In the genomic region with DNA sequence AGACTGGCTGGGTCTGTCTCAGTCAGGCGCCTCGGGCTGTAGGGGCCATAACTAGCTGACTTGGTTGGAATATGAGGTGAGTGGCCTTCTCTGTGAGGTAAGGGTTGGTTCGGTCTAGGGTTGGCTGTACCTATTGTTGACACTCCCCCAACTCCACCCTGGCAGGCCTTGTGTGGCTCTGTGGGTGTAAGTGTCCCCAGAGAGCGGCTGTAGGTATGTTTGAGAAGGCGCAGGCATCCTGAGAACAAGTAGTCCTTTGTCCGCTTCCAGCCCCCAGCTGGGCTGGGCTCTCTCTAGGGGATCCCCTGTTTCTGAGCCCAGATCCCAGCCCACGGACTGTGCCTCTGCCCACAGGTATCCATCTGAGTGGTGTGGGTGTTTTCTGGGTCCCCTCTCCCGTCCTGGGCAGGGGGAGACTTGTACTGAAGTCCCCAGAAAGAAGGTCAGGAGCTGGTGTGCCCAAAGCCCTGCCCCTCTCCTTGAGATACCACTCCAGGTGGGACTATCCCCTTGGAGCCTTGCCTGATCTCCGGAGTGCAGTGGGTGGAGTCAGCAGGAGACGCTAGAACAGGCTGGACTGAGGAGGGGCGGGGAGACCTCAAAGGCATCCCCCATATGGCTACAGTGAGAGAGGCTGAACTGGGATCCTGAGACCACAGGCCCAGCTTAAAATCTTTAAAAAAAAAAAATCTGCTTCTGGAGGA, we compare ENCODE assay signal across 9 mouse cellular contexts. TPM values are rescaled to one million over a fixed set of nuclear protein-coding genes. Genes with fewer than 3 reads are reported as not detected.
DNase-seq lines count a peak whose midpoint lies in the region; ATAC-seq and TF ChIP-seq lines count a peak whose summit lies in the region.
"Had no signal": no experiment of that assay in that cellular context is flagged by ENCODE, and none has a peak within 500 bp of the region (broad histone marks: within the 10 kb centered on the region; RNA-seq: fewer than 3 reads in every experiment).

No protein-coding gene starts in this region.

- TF ChIP-seq POLR2A in limb, embryonic 14.5 days (IDR thresholded peaks at IDR 0.05; ENCODE audit: borderline replicate concordance, extremely low read depth, insufficient read depth, insufficient read length), result no peak

- peak overlapping the region; percentile 95 for H3K27ac ChIP-seq in kidney, embryonic 15.5 days
- peak overlapping the region; percentile 92 for H3K27ac ChIP-seq in embryonic facial prominence, embryonic 15.5 days (replicated peaks)
- peak overlapping the region; percentile 50 for H3K27ac ChIP-seq in limb, embryonic 14.5 days (replicated peaks; ENCODE audit: low read depth, low read length)
- peak overlapping the region; percentile 23; the same call in 1 of the 2 replicates for H3K27ac ChIP-seq in neural tube, embryonic 14.5 days (ENCODE audit: low read depth, low read length)
- no peak overlapping the region for H3K27ac ChIP-seq in liver, embryonic 12.5 days

- H3K9me3 ChIP-seq in kidney, embryonic 15.5 days (replicated peaks), result no peaks in the 10 kb centered on the region
- H3K9me3 ChIP-seq in embryonic facial prominence, embryonic 15.5 days (replicated peaks), result no peaks in the 10 kb centered on the region
- H3K9me3 ChIP-seq in limb, embryonic 14.5 days (ENCODE audit: control insufficient read depth, low read length), result no peaks in the 10 kb centered on the region
- H3K9me3 ChIP-seq in neural tube, embryonic 14.5 days (ENCODE audit: control insufficient read depth, low read length), result no peaks in the 10 kb centered on the region
- no peaks in the 10 kb centered on the region for H3K9me3 ChIP-seq in liver, embryonic 12.5 days (replicated peaks)

- 0 out of 2 replicates have a peak overlapping the region, but pooled peaks have one; percentile 9 for H3K4me2 ChIP-seq in kidney, embryonic 15.5 days
- no peak overlapping the region for H3K4me2 ChIP-seq in embryonic facial prominence, embryonic 15.5 days (replicated peaks)
- 0 out of 2 replicates have a peak overlapping the region, but pooled peaks have one; percentile 15 for H3K4me2 ChIP-seq in limb, embryonic 14.5 days (replicated peaks; ENCODE audit: low read depth, low read length, severe bottlenecking)
- H3K4me2 ChIP-seq in neural tube, embryonic 14.5 days (ENCODE audit: low read depth, low read length), result no peak overlapping the region
- no peak overlapping the region for H3K4me2 ChIP-seq in liver, embryonic 12.5 days

- WGBS in kidney, embryonic 15.5 days, result 39% methylated on average over 11 of the region's 11 CpGs
- WGBS in embryonic facial prominence, embryonic 15.5 days, result 36% methylated on average over 11 of the region's 11 CpGs
- 38% methylated on average over 11 of the region's 11 CpGs for WGBS in limb, embryonic 14.5 days
- 43% methylated on average over 11 of the region's 11 CpGs for WGBS in neural tube, embryonic 14.5 days
- WGBS in liver, embryonic 12.5 days (ENCODE audit: insufficient replicate concordance), result 53% methylated on average over 11 of the region's 11 CpGs

- ATAC-seq in kidney, embryonic 15.5 days (replicated peaks; ENCODE audit: low FRiP score), result no peak
- no peak for ATAC-seq in embryonic facial prominence, embryonic 15.5 days (ENCODE audit: insufficient number of reproducible peaks, low FRiP score, low TSS enrichment, low read depth)
- ATAC-seq in limb, embryonic 14.5 days (ENCODE audit: low FRiP score, low read depth), result no peak
- no peak for ATAC-seq in neural tube, embryonic 14.5 days (ENCODE audit: low read depth)
- ATAC-seq in liver, embryonic 12.5 days, result no peak
- ATAC-seq: Patski had no signal

- peaks cover 100% of the 10 kb centered on the region for H3K4me1 ChIP-seq in kidney, embryonic 15.5 days
- peaks cover 100% of the 10 kb centered on the region for H3K4me1 ChIP-seq in embryonic facial prominence, embryonic 15.5 days
- H3K4me1 ChIP-seq in limb, embryonic 14.5 days (ENCODE audit: control insufficient read depth, insufficient read depth, low read length), result peaks cover 99% of the 10 kb centered on the region
- peaks cover 91% of the 10 kb centered on the region for H3K4me1 ChIP-seq in neural tube, embryonic 14.5 days (ENCODE audit: control insufficient read depth, insufficient read depth, low read length)
- H3K4me1 ChIP-seq in liver, embryonic 12.5 days, result peaks cover 93% of the 10 kb centered on the region

- H3K27me3 ChIP-seq in kidney, embryonic 15.5 days, result no peaks in the 10 kb centered on the region
- H3K27me3 ChIP-seq in embryonic facial prominence, embryonic 15.5 days, result no peaks in the 10 kb centered on the region
- H3K27me3 ChIP-seq in limb, embryonic 14.5 days (ENCODE audit: control insufficient read depth, insufficient read depth, low read length), result no peaks in the 10 kb centered on the region
- no peaks in the 10 kb centered on the region for H3K27me3 ChIP-seq in neural tube, embryonic 14.5 days (ENCODE audit: control insufficient read depth, insufficient read depth, low read length)
- peaks cover 30% of the 10 kb centered on the region for H3K27me3 ChIP-seq in liver, embryonic 12.5 days (replicated peaks)
- H3K27me3 ChIP-seq: Patski had no signal

- peak overlapping the region; percentile 31; the same call in 1 of the 2 replicates for H3K9ac ChIP-seq in kidney, embryonic 15.5 days
- no peak overlapping the region for H3K9ac ChIP-seq in embryonic facial prominence, embryonic 15.5 days
- H3K9ac ChIP-seq in limb, embryonic 14.5 days (ENCODE audit: low read depth, low read length, severe bottlenecking), result no peak overlapping the region; the same call in 1 of the 2 replicates
- H3K9ac ChIP-seq in neural tube, embryonic 14.5 days (replicated peaks; ENCODE audit: low read depth, low read length), result no peak overlapping the region
- H3K9ac ChIP-seq in liver, embryonic 12.5 days, result no peak overlapping the region

- no peak overlapping the region for H3K4me3 ChIP-seq in kidney, embryonic 15.5 days (replicated peaks)
- H3K4me3 ChIP-seq in embryonic facial prominence, embryonic 15.5 days (replicated peaks), result no peak overlapping the region
- no peak overlapping the region for H3K4me3 ChIP-seq in limb, embryonic 14.5 days (replicated peaks; ENCODE audit: low read length)
- no peak overlapping the region for H3K4me3 ChIP-seq in neural tube, embryonic 14.5 days (ENCODE audit: low read depth, low read length)
- no peak overlapping the region for H3K4me3 ChIP-seq in liver, embryonic 12.5 days

- H3K36me3 ChIP-seq in kidney, embryonic 15.5 days, result no peaks in the 10 kb centered on the region
- no peaks in the 10 kb centered on the region for H3K36me3 ChIP-seq in embryonic facial prominence, embryonic 15.5 days
- no peaks in the 10 kb centered on the region; the same call in 1 of the 2 replicates for H3K36me3 ChIP-seq in limb, embryonic 14.5 days (ENCODE audit: control insufficient read depth, insufficient read depth, low read length)
- H3K36me3 ChIP-seq in neural tube, embryonic 14.5 days (ENCODE audit: control insufficient read depth, insufficient read depth, low read length), result no peaks in the 10 kb centered on the region
- H3K36me3 ChIP-seq in liver, embryonic 12.5 days, result no peaks in the 10 kb centered on the region

- DNase-seq in kidney, postnatal 10 days, result no peak
- DNase-seq in limb, embryonic 14.5 days (ENCODE audit: low spot score), result no peak
- no peak for DNase-seq in adrenal gland, postnatal 14 days
- no peak for DNase-seq in cerebellum, adult 9-11 months

RNA-seq across cellular contexts. Expression of a gene that starts 34.9 kb away (rescaled TPM):
- 7.4 and 10.1 TPM in 2 replicates for polyA plus RNA-seq in kidney, embryonic 15.5 days (2015; fragmentation: Nextera tagmentation; extraction: Ambion mirVana)
- 13.2 and 13.9 TPM in 2 replicates for polyA plus RNA-seq in embryonic facial prominence, embryonic 15.5 days (2015; fragmentation: Nextera tagmentation; extraction: Ambion mirVana)
- polyA plus RNA-seq in limb, embryonic 14.5 days (2012; rRNA removed), result 29.6 and 41.0 TPM in 2 replicates
- polyA plus RNA-seq in limb, embryonic 14.5 days (2014; fragmentation: Nextera tagmentation; extraction: Ambion mirVana), result 12.9 and 15.6 TPM in 2 replicates
- 12.2 and 13.1 TPM in 2 replicates for polyA plus RNA-seq in neural tube, embryonic 14.5 days (2014; fragmentation: Nextera tagmentation; extraction: Ambion mirVana)
- 2.9 and 3.2 TPM in 2 replicates for polyA plus RNA-seq in liver, embryonic 12.5 days (2016; fragmentation: Nextera tagmentation; extraction: Ambion mirVana)
- 65.0 and 71.9 TPM in 2 replicates for total RNA-seq in adrenal gland, postnatal 14 days (2021)

Comparison
In these comparisons a context has a peak if more than half of its experiments do, and no peak if none do; other contexts are left out.
1. H3K4me2 ChIP-seq: peak in kidney, embryonic 15.5 days (single experiment) and limb, embryonic 14.5 days (single experiment); none in embryonic facial prominence, embryonic 15.5 days (single experiment), neural tube, embryonic 14.5 days (single experiment) and liver, embryonic 12.5 days (single experiment).